Mouse (Mus musculus) CD4-positive helper T cell, adult 2 months (primary cell): ENCODE data around the gene Olfr1294.

ENCODE experiments used
- DNase-seq: peaks from one replicate; pipeline ENCODE4 v3.0.0-alpha.2; 2012; ENCODE audit warnings: low read depth, missing footprints, low spot score

The Olfr1294 gene

GRCm38 (mm10) chr2:111540191-111540590 is at the start of gene Olfr1294:
Olfr1294 (minus strand) TSS chr2:111540291.
- DNase-seq: no peak

- DNase-seq: no peak
Measured at GRCm38 (mm10) chr2:111569581-111569980, 29.5 kb upstream of the Olfr1294 start, which contains the start of gene Olfr1295. Olfr1295 (minus strand) TSS chr2:111569681.

GRCm38 (mm10) chr2:111524903-111525302 is 15.2 kb downstream of the Olfr1294 start, which contains the start of gene Olfr1293-ps:
Olfr1293-ps (plus strand) TSS chr2:111525203.
- no peak for DNase-seq

- DNase-seq: no peak
Measured at GRCm38 (mm10) chr2:111517451-111517850, 22.6 kb downstream of the Olfr1294 start.

GRCm38 (mm10) chr2:111496880-111497279 is 43.2 kb downstream of the Olfr1294 start, which contains the start of gene Olfr1291-ps1:
Olfr1291-ps1 (plus strand) TSS chr2:111497180.
- DNase-seq: no peak

GRCm38 (mm10) chr2:111493729-111494128 is 46.4 kb downstream of the Olfr1294 start, which contains the start of gene Olfr1290:
Olfr1290 (minus strand) TSS chr2:111493829.
- no peak for DNase-seq
